Mouse (Mus musculus): ENCODE results near the gene Chsy1.

DNA sequence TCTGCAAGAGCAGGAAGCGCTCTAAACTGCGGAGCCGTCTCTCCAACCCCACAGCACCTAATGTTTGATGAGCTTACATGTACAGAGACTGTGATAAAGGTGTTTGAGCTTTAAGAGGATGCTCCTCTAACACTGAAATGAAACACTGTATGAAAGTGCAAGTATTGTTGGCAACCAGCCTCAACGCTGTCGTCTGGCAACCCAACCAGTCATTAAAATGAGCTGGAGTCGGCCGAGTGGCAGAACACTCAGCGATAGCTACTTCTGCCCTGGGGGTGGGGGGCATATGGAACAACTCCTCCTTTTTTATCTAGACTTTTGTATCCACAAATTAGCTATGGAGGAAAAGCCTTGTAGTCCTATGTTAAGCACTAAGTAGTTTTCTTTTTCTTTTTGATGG lies 40.2 kb downstream of the Chsy1 start:
- TF ChIP-seq POLR2A (IDR thresholded peaks at IDR 0.05; ENCODE audit: low read depth, low read length) (no peak), CTCF (conservative IDR thresholded peaks at IDR 0.05; ENCODE audit: insufficient read depth, insufficient read length, low read depth, low read length) (no peak)

Measured in kidney, adult 2 months (tissue).